Mouse (Mus musculus): Measurements from ENCODE around the gene Gm20918. TPM values are rescaled to one million over a fixed set of nuclear protein-coding genes. Genes with fewer than 3 reads are reported as not detected.

The Gm20918 gene
- total RNA-seq (2023) = not detected

DNA sequence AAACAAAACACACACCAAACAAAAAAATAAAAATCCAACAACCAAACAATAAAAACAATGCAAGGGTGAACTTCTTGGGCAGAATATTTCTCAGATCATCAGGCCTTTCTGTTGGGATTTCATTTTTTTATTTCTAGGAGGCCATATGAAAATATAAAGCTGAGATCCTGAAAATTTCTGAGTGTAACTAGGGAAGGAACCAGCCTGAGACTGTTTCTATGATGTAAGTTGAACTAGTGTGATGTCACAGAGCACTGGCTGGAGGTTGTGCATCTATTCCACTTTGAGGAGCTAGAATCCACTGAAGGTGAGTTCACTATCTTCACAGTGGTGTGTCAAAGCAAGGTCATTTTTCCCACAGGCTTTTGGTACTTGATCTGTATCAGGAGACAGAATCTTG lies at the start of gene Gm20918:
Gene Gm20918 (plus strand): TSS at position 301 of the 400 bp plus-strand sequence.

Other genes starting within 250 kb of the Gm20918 start
- not detected for gene Gm21820, start 205.5 kb downstream of the Gm20918 start, total RNA-seq (2023)